Mouse (Mus musculus) heart, embryonic 13.5 days (tissue): ENCODE results near the gene Magi3. TPM values are rescaled to one million over a fixed set of nuclear protein-coding genes. Genes with fewer than 3 reads are reported as not detected.
A peak's percentile ranks its signal among the peaks of the same experiment; 100 is the strongest.

Source experiments
- ATAC-seq: fragments of 200-750 bp; cut with Nextera tagmentation; 2 replicates; pipeline ENCODE4 v1.8.0; 2017; ENCODE audit warnings: moderate TSS enrichment; ENCODE audit not compliant: insufficient number of reproducible peaks, low FRiP score, low TSS enrichment; ENCODE audit errors: extremely low read depth
- H3K27ac ChIP-seq: fragments of 300-500 bp; sonication (generic); replicated peaks from 2 replicates; pipeline ENCODE4 v1.5.1; 2015; ENCODE audit warnings: moderate library complexity, mild to moderate bottlenecking, inconsistent platforms
- H3K27me3 ChIP-seq: fragments of 300-500 bp; sonication (generic); replicated peaks from 2 replicates; pipeline ENCODE4 v1.6.1; 2015; ENCODE audit warnings: mild to moderate bottlenecking, inconsistent platforms
- H3K36me3 ChIP-seq: fragments of 300-500 bp; sonication (generic); 2 replicates; pipeline ENCODE4 v1.6.1; 2015; ENCODE audit warnings: mild to moderate bottlenecking, inconsistent platforms
- H3K4me1 ChIP-seq: fragments of 300-500 bp; sonication (generic); 2 replicates; pipeline ENCODE4 v1.6.1; 2015; ENCODE audit warnings: inconsistent platforms
- H3K4me2 ChIP-seq: fragments of 300-500 bp; sonication (generic); 2 replicates; pipeline ENCODE4 v1.6.1; 2015; ENCODE audit warnings: inconsistent platforms, mild to moderate bottlenecking, moderate library complexity
- H3K4me3 ChIP-seq: fragments of 300-500 bp; sonication (generic); 2 replicates; pipeline ENCODE4 v1.5.1; 2015; ENCODE audit warnings: moderate library complexity, mild to moderate bottlenecking, inconsistent platforms
- H3K9ac ChIP-seq: fragments of 300-500 bp; sonication (generic); 2 replicates; pipeline ENCODE4 v1.6.1; 2015; ENCODE audit warnings: inconsistent platforms, mild to moderate bottlenecking, moderate library complexity
- H3K9me3 ChIP-seq: fragments of 300-500 bp; sonication (generic); 2 replicates; pipeline ENCODE4 v1.6.1; 2016; ENCODE audit warnings: inconsistent platforms
- WGBS: fragments of 180-500 bp; shearing (Covaris S2); methylation state at CpG from one replicate; pipeline ENCODE4 v1.1.7; 2015; ENCODE audit warnings: mixed read lengths; 5-methylcytosine and 5-hydroxymethylcytosine counted together
- polyA plus RNA-seq: library from polyadenylated mRNA; unstranded; fragments of >200 nt; fragmentation: Nextera tagmentation; extraction: Ambion mirVana; gene quantifications from 2 replicates; pipeline ENCODE4 v1.2.1, GENCODE M21; 2015

Gene Magi3
- polyA plus RNA-seq, 1 experiment from 2014 or later: 7.4 TPM

GRCm38 (mm10) chr3:103984556-103984955, 235.6 kb downstream of the Magi3 start:
- WGBS: 69% methylated on average over 4 of the region's 4 CpGs

GRCm38 (mm10) chr3:103971157-103971556, 249.0 kb downstream of the Magi3 start:
- ATAC-seq: no peak
- no peak overlapping the region for H3K9ac ChIP-seq
- no peaks in the 10 kb centered on the region for H3K9me3 ChIP-seq
- H3K27ac ChIP-seq: no peak overlapping the region
- H3K4me2 ChIP-seq: no peak overlapping the region
- WGBS: 93% methylated on average over 2 of the region's 2 CpGs
- H3K4me3 ChIP-seq: no peak overlapping the region
- H3K36me3 ChIP-seq: peaks cover 32% of the 10 kb centered on the region
- H3K27me3 ChIP-seq: no peaks in the 10 kb centered on the region
- peaks cover 18% of the 10 kb centered on the region for H3K4me1 ChIP-seq

More at GRCm38 (mm10) chr3:103984556-103984955, 235.6 kb downstream of the Magi3 start:
- Histone ChIP-seq H3K4me1 (no peaks in the 10 kb centered on the region), H3K4me2 (no peak overlapping the region), H3K9ac (no peak overlapping the region), H3K9me3 (no peaks in the 10 kb centered on the region), H3K27ac (no peak overlapping the region), H3K27me3 (no peaks in the 10 kb centered on the region), H3K4me3 (no peak overlapping the region), H3K36me3 (peaks cover 66% of the 10 kb centered on the region)
- no peak for ATAC-seq

DNA sequence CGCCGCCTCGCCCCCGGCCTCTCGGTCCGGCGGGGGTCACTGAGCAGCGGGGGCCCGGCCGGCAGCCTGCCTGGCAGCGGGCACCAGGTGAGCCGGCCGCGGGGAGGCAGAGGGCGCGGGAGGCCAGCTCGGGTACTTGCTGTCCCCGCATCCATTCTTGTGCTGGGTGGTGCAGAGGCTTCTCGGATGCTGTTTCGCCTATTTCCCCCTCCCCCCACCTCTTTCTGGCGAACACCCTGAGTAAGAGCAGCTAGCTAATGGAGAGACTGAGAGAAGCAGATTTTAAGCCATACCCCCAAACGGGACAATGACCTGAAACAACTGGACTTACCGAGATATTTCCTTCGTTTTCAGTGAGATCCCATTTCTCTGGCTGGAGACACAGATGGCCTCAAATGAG, 251.5 kb downstream of the Magi3 start:
- H3K27me3 ChIP-seq: no peaks in the 10 kb centered on the region
- H3K27ac ChIP-seq: peak overlapping the region; percentile 91
- peak overlapping the region; percentile 86 for H3K9ac ChIP-seq
- H3K36me3 ChIP-seq: peaks cover 32% of the 10 kb centered on the region
- H3K9me3 ChIP-seq: no peaks in the 10 kb centered on the region
- peaks cover 18% of the 10 kb centered on the region for H3K4me1 ChIP-seq
- ATAC-seq: no peak; the same call in 1 of the 2 replicates
- peak overlapping the region; percentile 81 for H3K4me3 ChIP-seq
- H3K4me2 ChIP-seq: peak overlapping the region; percentile 74
- WGBS: under 1% methylated on average over 19 of the region's 24 CpGs

- peaks cover 18% of the 10 kb centered on the region for H3K4me1 ChIP-seq
- H3K27me3 ChIP-seq: no peaks in the 10 kb centered on the region
- peak within 1 kb of the TSS; percentile 91 for H3K27ac ChIP-seq
- peak within 1 kb of the TSS; percentile 81 for H3K4me3 ChIP-seq
- peak within 1 kb of the TSS; percentile 74 for H3K4me2 ChIP-seq
- peak within 1 kb of the TSS; percentile 86 for H3K9ac ChIP-seq
- WGBS: under 1% methylated on average over 64 of the region's 70 CpGs
- H3K9me3 ChIP-seq: no peaks in the 10 kb centered on the region
- peaks cover 32% of the 10 kb centered on the region for H3K36me3 ChIP-seq
- ATAC-seq: peak; percentile 85
Measured at GRCm38 (mm10) chr3:103967861-103968691, 252.1 kb downstream of the Magi3 start, which contains the start of gene Phtf1. Gene Phtf1 (plus strand): TSS chr3:103968110.

DNA sequence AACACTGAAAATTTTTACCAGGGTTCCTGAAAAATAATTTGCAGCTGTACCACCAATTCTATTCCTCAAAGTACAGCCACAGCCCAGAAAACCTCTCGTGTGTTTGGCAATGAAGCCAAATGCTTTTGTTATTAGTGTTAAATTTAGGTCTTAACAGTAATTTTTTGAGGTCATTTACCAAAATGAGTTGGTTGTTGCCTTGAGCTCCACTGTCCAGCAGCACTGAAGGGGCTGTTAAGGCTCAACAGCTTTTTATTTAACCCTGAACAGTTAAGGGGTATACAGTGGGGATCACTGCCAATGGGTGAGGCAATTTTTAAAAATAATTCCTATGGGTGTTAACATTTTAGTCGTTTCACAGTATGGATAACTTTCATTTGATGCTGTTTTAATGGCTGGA, 252.9 kb downstream of the Magi3 start:
- Histone ChIP-seq H3K27me3 (no peaks in the 10 kb centered on the region), H3K4me3 (peak overlapping the region; percentile 81), H3K9ac (peak overlapping the region; percentile 86), H3K36me3 (peaks cover 35% of the 10 kb centered on the region), H3K4me1 (peaks cover 18% of the 10 kb centered on the region), H3K9me3 (no peaks in the 10 kb centered on the region), H3K4me2 (peak overlapping the region; percentile 74), H3K27ac (peak overlapping the region; percentile 91)
- 33% methylated on average over 2 of the region's 2 CpGs for WGBS
- ATAC-seq: no peak
